Mouse (Mus musculus) liver, postnatal 0 days (tissue): ENCODE measurements at regions not wholly inside any gene's neighbourhood (a gene's known extent, or its start where the extent isn't known, plus 50 kb on each side); places are given as distances from the start of the nearest gene placed in this dataset.

Experiments
- CTCF ChIP-seq: sonication (generic); IDR thresholded peaks from 2 replicates; pipeline ENCODE4 v1.5.1; 2016; ENCODE audit warnings: antibody characterized with exemption, low read depth
- EP300 ChIP-seq: IDR thresholded peaks from 2 replicates; pipeline ENCODE4 v1.6.1; 2016; ENCODE audit warnings: antibody characterized with exemption, low read depth, mild to moderate bottlenecking

- TF ChIP-seq CTCF (no peak), EP300 (no peak)
These were observed 269.3 kb downstream of the Ttc32 start for GRCm38 (mm10) chr12:9298848-9299655.
